Mouse (Mus musculus) hindbrain, embryonic 16.5 days (tissue): ENCODE results near the gene Sipa1. TPM values are rescaled to one million over a fixed set of nuclear protein-coding genes. Genes with fewer than 3 reads are reported as not detected.
"Not testable (repeated sequence)": the region's sequence is repeated elsewhere in the genome, so short reads cannot be mapped to it uniquely, and the experiment has no call there.

ENCODE experiments used
- ATAC-seq: fragments of 200-750 bp; cut with Nextera tagmentation; 2 replicates; pipeline ENCODE4 v1.8.0; 2017; ENCODE audit warnings: moderate TSS enrichment, moderate library complexity
- H3K27ac ChIP-seq: fragments of 300-500 bp; sonication (generic); 2 replicates; pipeline ENCODE4 v1.5.1; 2014; ENCODE audit warnings: low read depth, mild to moderate bottlenecking, control low read depth, low read length, moderate library complexity
- H3K27me3 ChIP-seq: fragments of 300-500 bp; sonication (generic); replicated peaks from 2 replicates; pipeline ENCODE4 v1.6.1; 2014; ENCODE audit warnings: low read length; ENCODE audit not compliant: control insufficient read depth, insufficient read depth
- H3K36me3 ChIP-seq: fragments of 300-500 bp; sonication (generic); 2 replicates; pipeline ENCODE4 v1.6.1; 2014; ENCODE audit warnings: mild to moderate bottlenecking, low read length, moderate library complexity, mixed read lengths; ENCODE audit not compliant: control insufficient read depth, insufficient read depth
- H3K4me1 ChIP-seq: fragments of 300-500 bp; sonication (generic); 2 replicates; pipeline ENCODE4 v1.6.1; 2014; ENCODE audit warnings: low read depth, low read length; ENCODE audit not compliant: control insufficient read depth, insufficient read depth
- H3K4me2 ChIP-seq: fragments of 300-500 bp; sonication (generic); 2 replicates; pipeline ENCODE4 v1.6.1; 2014; ENCODE audit warnings: mild to moderate bottlenecking, low read length, control low read depth, moderate library complexity
- H3K4me3 ChIP-seq: fragments of 300-500 bp; sonication (generic); 2 replicates; pipeline ENCODE4 v1.5.1; 2014; ENCODE audit warnings: mild to moderate bottlenecking, low read length, control low read depth, moderate library complexity
- H3K9ac ChIP-seq: fragments of 300-500 bp; sonication (generic); 2 replicates; pipeline ENCODE4 v1.6.1; 2014; ENCODE audit warnings: low read depth, mild to moderate bottlenecking, control low read depth, low read length, moderate library complexity
- H3K9me3 ChIP-seq: fragments of 300-500 bp; sonication (generic); 2 replicates; pipeline ENCODE4 v1.6.1; 2014; ENCODE audit warnings: mild to moderate bottlenecking, low read length, moderate library complexity; ENCODE audit not compliant: control insufficient read depth
- WGBS: fragments of 180-500 bp; shearing (Covaris S2); extraction: QIAGEN DNeasy Blood & Tissue Kit; methylation state at CpG from one replicate; pipeline ENCODE4 v1.1.7; 2014; 5-methylcytosine and 5-hydroxymethylcytosine counted together
- polyA plus RNA-seq: library from polyadenylated mRNA; unstranded; fragments of >200 nt; fragmentation: Nextera tagmentation; extraction: Ambion mirVana; gene quantifications from 2 replicates; pipeline ENCODE4 v1.2.1, GENCODE M21; 2015

Sipa1 gene
- polyA plus RNA-seq, 1 experiment from 2014 or later: 14.3 TPM

GRCm38 (mm10) chr19:5688200-5689087, 24.9 kb upstream of the Sipa1 start, which contains the start of the genes Map3k11 and Pcnx3:
TSS of gene Map3k11 (plus strand) at chr19:5688742.
TSS of gene Pcnx3 (minus strand) at chr19:5688908.
- Histone ChIP-seq H3K4me1 (peaks cover 43% of the 10 kb centered on the region), H3K4me3 (peak within 1 kb of the TSS; percentile 97), H3K27me3 (no peaks in the 10 kb centered on the region), H3K4me2 (peak within 1 kb of the TSS; percentile 100), H3K27ac (peak within 1 kb of the TSS; percentile 87), H3K9me3 (no peaks in the 10 kb centered on the region), H3K36me3 (peaks cover 23% of the 10 kb centered on the region), H3K9ac (peak within 1 kb of the TSS; percentile 92)
- peak; percentile 97 for ATAC-seq
- WGBS: under 1% methylated on average over 68 of the region's 69 CpGs

DNA sequence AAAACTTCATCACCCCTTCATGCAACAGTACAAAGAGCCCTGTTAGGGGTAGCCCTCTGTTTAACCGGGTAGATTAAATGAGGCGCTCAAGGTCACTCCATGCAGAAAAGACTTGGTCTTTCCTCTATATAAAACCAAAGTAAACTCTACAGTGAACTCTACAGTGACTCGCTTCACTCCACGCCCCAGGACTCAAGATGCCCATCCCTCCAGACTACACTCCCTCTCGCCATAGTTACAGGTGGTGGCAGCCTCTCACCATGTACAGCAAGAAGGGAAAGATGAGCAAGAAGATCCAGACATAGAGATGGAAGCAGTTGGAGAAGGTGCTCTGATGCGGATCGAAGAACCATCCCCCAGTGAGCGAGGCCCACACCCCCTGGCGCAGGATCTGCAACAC, 24.2 kb upstream of the Sipa1 start:
- Histone ChIP-seq H3K4me3 (peak overlapping the region; percentile 97), H3K36me3 (peaks cover 25% of the 10 kb centered on the region), H3K27ac (peak overlapping the region; percentile 87), H3K4me2 (peak overlapping the region; percentile 100), H3K27me3 (no peaks in the 10 kb centered on the region), H3K4me1 (peaks cover 41% of the 10 kb centered on the region), H3K9ac (peak overlapping the region; percentile 92), H3K9me3 (no peaks in the 10 kb centered on the region)
- WGBS: 18% methylated on average over 9 of the region's 9 CpGs
- ATAC-seq: no peak

GRCm38 (mm10) chr19:5686954-5687353, 23.4 kb upstream of the Sipa1 start:
- not testable (repeated sequence) for H3K27ac ChIP-seq, H3K9me3 ChIP-seq, H3K27me3 ChIP-seq, ATAC-seq, H3K4me3 ChIP-seq
- peaks cover 32% of the 10 kb centered on the region for H3K36me3 ChIP-seq
- H3K9ac ChIP-seq: peak overlapping the region; percentile 31; the same call in 1 of the 2 replicates
- WGBS: 87% methylated on average over 11 of the region's 12 CpGs
- peaks cover 34% of the 10 kb centered on the region for H3K4me1 ChIP-seq
- H3K4me2 ChIP-seq: peak overlapping the region; percentile 100

GRCm38 (mm10) chr19:5686437-5686836, 22.9 kb upstream of the Sipa1 start:
- Histone ChIP-seq H3K4me2 (no peak overlapping the region), H3K9ac (no peak overlapping the region), H3K9me3 (no peaks in the 10 kb centered on the region), H3K4me1 (peaks cover 28% of the 10 kb centered on the region), H3K27me3 (no peaks in the 10 kb centered on the region), H3K36me3 (peaks cover 37% of the 10 kb centered on the region), H3K4me3 (no peak overlapping the region), H3K27ac (no peak overlapping the region)
- WGBS: 92% methylated on average over 13 of the region's 13 CpGs
- ATAC-seq: no peak

DNA sequence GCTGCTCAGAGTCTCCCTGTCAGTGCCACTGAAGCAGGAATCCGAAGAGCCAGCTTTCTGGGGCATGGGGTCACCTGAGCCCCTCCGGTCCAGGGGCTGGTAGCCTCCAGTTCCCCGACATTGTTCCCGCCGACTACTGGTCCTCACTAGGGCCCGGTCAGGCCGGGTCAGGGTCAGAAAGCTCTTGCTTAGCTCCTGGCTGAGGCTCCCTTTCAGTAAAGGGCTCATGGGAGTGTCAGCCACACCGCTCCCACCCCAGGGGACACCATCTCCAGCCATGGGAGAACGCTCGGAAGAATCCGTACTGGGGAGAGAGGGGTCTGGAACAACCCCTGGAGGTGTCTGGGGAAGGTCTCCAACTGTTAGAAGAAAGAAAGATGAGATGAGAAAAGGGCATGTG, 22.4 kb upstream of the Sipa1 start:
- no peak for ATAC-seq
- Histone ChIP-seq H3K36me3 (peaks cover 42% of the 10 kb centered on the region), H3K9ac (no peak overlapping the region), H3K27ac (no peak overlapping the region), H3K4me3 (no peak overlapping the region), H3K27me3 (no peaks in the 10 kb centered on the region), H3K4me2 (no peak overlapping the region), H3K9me3 (no peaks in the 10 kb centered on the region), H3K4me1 (peaks cover 23% of the 10 kb centered on the region)
- WGBS: 94% methylated on average over 11 of the region's 11 CpGs

- Histone ChIP-seq H3K9ac (no peak overlapping the region), H3K27ac (no peak overlapping the region), H3K4me2 (no peak overlapping the region), H3K27me3 (no peaks in the 10 kb centered on the region), H3K36me3 (peaks cover 44% of the 10 kb centered on the region), H3K9me3 (no peaks in the 10 kb centered on the region), H3K4me3 (no peak overlapping the region), H3K4me1 (peaks cover 18% of the 10 kb centered on the region)
- ATAC-seq: no peak
- WGBS: 93% methylated on average over 19 of the region's 19 CpGs
Observed at GRCm38 (mm10) chr19:5685431-5685830, 21.9 kb upstream of the Sipa1 start.

DNA sequence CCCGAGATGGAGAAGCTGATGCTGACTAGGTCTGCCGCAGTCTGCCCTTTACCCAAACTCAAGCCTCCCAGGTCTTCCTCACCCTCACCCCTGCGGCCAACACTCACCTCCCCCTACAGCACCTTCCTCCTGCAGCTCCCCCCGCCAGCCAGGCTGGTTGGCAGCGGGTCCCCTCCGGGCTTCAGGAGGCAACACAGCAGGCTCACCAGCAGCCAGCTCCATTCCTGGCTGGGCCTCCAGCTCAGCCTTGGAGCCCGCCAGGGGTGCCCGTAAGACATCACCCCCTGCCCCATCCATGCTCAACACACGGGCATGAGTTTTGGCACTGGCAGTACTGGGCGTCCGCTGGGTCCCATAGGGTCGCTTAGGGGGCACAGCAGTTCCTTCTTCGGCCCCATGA, 21.5 kb upstream of the Sipa1 start:
- Histone ChIP-seq H3K9me3 (no peaks in the 10 kb centered on the region), H3K27ac (no peak overlapping the region), H3K27me3 (no peaks in the 10 kb centered on the region), H3K4me1 (peaks cover 14% of the 10 kb centered on the region), H3K4me3 (no peak overlapping the region), H3K9ac (no peak overlapping the region), H3K4me2 (no peak overlapping the region), H3K36me3 (peaks cover 49% of the 10 kb centered on the region)
- WGBS: 94% methylated on average over 13 of the region's 13 CpGs
- no peak for ATAC-seq

DNA sequence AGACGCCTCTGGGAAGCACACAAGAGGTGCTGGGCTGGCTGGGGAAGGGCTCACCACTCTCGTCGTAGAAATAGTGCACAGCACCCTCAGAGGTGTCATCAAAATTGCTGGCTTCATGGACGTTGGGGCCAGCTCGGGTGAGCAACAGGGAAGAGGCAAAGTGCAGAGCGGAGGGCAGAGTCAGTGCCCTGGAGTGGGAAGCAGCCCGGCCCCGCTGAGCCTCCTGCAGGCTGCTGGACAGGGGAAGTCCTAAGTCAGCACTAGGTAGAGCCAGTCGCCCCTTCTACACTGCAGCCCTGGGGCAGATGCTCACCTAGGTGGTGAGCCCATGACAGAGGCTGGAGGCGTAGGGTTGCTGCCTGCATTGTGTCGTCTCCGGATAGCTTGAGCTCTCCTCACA, 20.7 kb upstream of the Sipa1 start:
- WGBS: 94% methylated on average over 12 of the region's 12 CpGs
- ATAC-seq: no peak
- Histone ChIP-seq H3K27me3 (no peaks in the 10 kb centered on the region), H3K36me3 (peaks cover 56% of the 10 kb centered on the region), H3K4me1 (peaks cover 11% of the 10 kb centered on the region), H3K4me2 (no peak overlapping the region), H3K4me3 (no peak overlapping the region), H3K9me3 (no peaks in the 10 kb centered on the region), H3K9ac (no peak overlapping the region), H3K27ac (no peak overlapping the region)

GRCm38 (mm10) chr19:5680432-5680831, 16.9 kb upstream of the Sipa1 start:
- peaks cover 67% of the 10 kb centered on the region for H3K36me3 ChIP-seq
- H3K4me3 ChIP-seq: no peak overlapping the region
- no peak overlapping the region for H3K4me2 ChIP-seq
- no peak overlapping the region for H3K27ac ChIP-seq
- H3K9ac ChIP-seq: no peak overlapping the region
- WGBS: 90% methylated on average over 4 of the region's 4 CpGs
- no peaks in the 10 kb centered on the region for H3K27me3 ChIP-seq
- H3K4me1 ChIP-seq: no peaks in the 10 kb centered on the region
- no peak for ATAC-seq
- no peaks in the 10 kb centered on the region for H3K9me3 ChIP-seq
